9 mouse cellular contexts compared by ENCODE assay signal in genomic region chr1:61771213-61771612, GRCm38 (mm10).
A peak's percentile ranks its signal among the peaks of the same experiment; 100 is the strongest.
DNase-seq lines count a peak whose midpoint lies in the region; ATAC-seq and TF ChIP-seq lines count a peak whose summit lies in the region.
"Had no signal": no experiment of that assay in that cellular context is flagged by ENCODE, and none has a peak within 500 bp of the region (broad histone marks: within the 10 kb centered on the region; RNA-seq: fewer than 3 reads in every experiment).

No protein-coding gene starts in this region.

- H3K4me1 ChIP-seq in heart, adult 2 months (ENCODE audit: control insufficient read depth, insufficient read depth, low read length): peaks cover 4% of the 10 kb centered on the region
- H3K4me1 ChIP-seq: liver, embryonic 15.5 days had no signal

- intact Hi-C loops in heart, adult 2 months (cut with DNase I): loop anchor here (1.0 to 5.0 kb wide), 5 partner anchors 129 to 931 kb away; partner anchors contain the start of gene Nrp2

- H3K79me2 ChIP-seq in heart, adult 2 months (replicated peaks; ENCODE audit: control insufficient read depth, insufficient read depth, low read length): peaks cover 2% of the 10 kb centered on the region; the same call in 1 of the 2 replicates

- no peaks in the 10 kb centered on the region for H3K27me3 ChIP-seq in heart, adult 2 months (ENCODE audit: control insufficient read depth, insufficient read depth, low read length)
- H3K27me3 ChIP-seq: liver, embryonic 15.5 days had no signal

- peaks cover 2% of the 10 kb centered on the region; the same call in 1 of the 2 replicates for H3K36me3 ChIP-seq in heart, adult 2 months (ENCODE audit: control insufficient read depth, insufficient read depth, low read length)
- H3K36me3 ChIP-seq: liver, embryonic 15.5 days had no signal

- ATAC-seq in erythroid progenitor cell, adult 5-6 weeks (replicated peaks; ENCODE audit: low FRiP score, poor library complexity, severe bottlenecking): no peak

- no peak for TF ChIP-seq POLR2A in heart, adult 2 months (IDR thresholded peaks at IDR 0.05; ENCODE audit: insufficient read depth, low read depth, low read length)

- DNase-seq in ES-CJ7 (ENCODE audit: low read depth, low spot score) (peak; percentile 84), adipocyte (ENCODE audit: low spot score) (peak; percentile 66)
- peak; percentile 89 for DNase-seq in embryo, embryonic 10.5 days (ENCODE audit: low spot score)
- peak; percentile 65 to 68 for DNase-seq in heart, adult 2 months
- DNase-seq in kidney, postnatal 25 days: peak; percentile 74 to 88
- peak; percentile 67 to 74 for DNase-seq in lung, adult 18-20 months
- DNase-seq in retina, postnatal 7 days (ENCODE audit: low read depth, low spot score): peak; percentile 46

- TF ChIP-seq EP300 in heart, adult 2 months (IDR thresholded peaks at IDR 0.05; ENCODE audit: insufficient read depth, low read depth, low read length): peak; percentile 70

- H3K27ac ChIP-seq in heart, adult 2 months: no peak overlapping the region
- H3K27ac ChIP-seq: liver, embryonic 15.5 days had no signal

- no peak overlapping the region for H3K9ac ChIP-seq in heart, adult 2 months (ENCODE audit: low read depth, low read length)
- H3K9ac ChIP-seq: liver, embryonic 15.5 days had no signal

- peak; percentile 98 for TF ChIP-seq CTCF in heart, adult 2 months (IDR thresholded peaks at IDR 0.05)

- no peak overlapping the region for H3K4me3 ChIP-seq in heart, adult 2 months
- H3K4me3 ChIP-seq: liver, embryonic 15.5 days had no signal
